Mouse (Mus musculus) CH12.LX (cell line): ENCODE data around the gene Lpin1. TPM values are rescaled to one million over a fixed set of nuclear protein-coding genes. Genes with fewer than 3 reads are reported as not detected.

Experiments
- DNase-seq: peaks from one replicate; pipeline ENCODE4 v3.0.0-alpha.2; 2013; ENCODE audit errors: extremely low read depth
- H3K27ac ChIP-seq: 2 replicates; pipeline ENCODE4 v1.5.1; 2012; ENCODE audit warnings: low read depth, mild to moderate bottlenecking, control low read depth, moderate library complexity; ENCODE audit not compliant: insufficient read depth
- H3K27me3 ChIP-seq: replicated peaks from 2 replicates; pipeline ENCODE3; 2012; ENCODE audit warnings: inconsistent platforms
- H3K36me3 ChIP-seq, 2 experiments: replicated peaks in 1 of 2; 2 replicates each; pipeline versions ENCODE3 to v1.6.1; 2012; ENCODE audit warnings: inconsistent platforms in 1 of 2, low read length in 1 of 2, mild to moderate bottlenecking in 1 of 2, mixed read lengths in 1 of 2, moderate library complexity in 1 of 2; ENCODE audit not compliant: control insufficient read depth in 1 of 2, insufficient read depth in 1 of 2
- H3K4me1 ChIP-seq, 2 experiments: 2 replicates each; pipeline ENCODE4 v1.6.1; 2012; ENCODE audit warnings: inconsistent platforms in 1 of 2, moderate library complexity in 1 of 2; ENCODE audit not compliant: insufficient read depth in 2 of 2, control insufficient read depth in 1 of 2
- H3K4me2 ChIP-seq: 2 replicates; pipeline ENCODE4 v1.6.1; 2012; ENCODE audit warnings: low read depth, mild to moderate bottlenecking, control low read depth; ENCODE audit not compliant: poor library complexity, insufficient read depth, severe bottlenecking
- H3K4me3 ChIP-seq, 3 experiments: fragments of 150-350 bp in 1 of 3; sonication (generic) in 1 of 3; replicated peaks in 1 of 3; 2 replicates each; pipeline versions ENCODE3 to v1.5.1; 2011 to 2012; ENCODE audit warnings: low read depth in 2 of 3, low read length in 2 of 3, mild to moderate bottlenecking in 2 of 3, moderate library complexity in 2 of 3, control low read depth in 1 of 3, improper control_type of control experiment in 1 of 3, inconsistent platforms in 1 of 3, mixed read lengths in 1 of 3; ENCODE audit not compliant: poor library complexity in 1 of 3
- H3K79me2 ChIP-seq: replicated peaks from 2 replicates; pipeline ENCODE4 v1.6.1; 2012; ENCODE audit warnings: mild to moderate bottlenecking, moderate library complexity; ENCODE audit not compliant: control insufficient read depth, poor library complexity, insufficient read depth, severe bottlenecking; ENCODE audit errors: extremely low read depth
- H3K9ac ChIP-seq: 2 replicates; pipeline ENCODE4 v1.6.1; 2012; ENCODE audit warnings: low read depth, mild to moderate bottlenecking, control low read depth, moderate library complexity; ENCODE audit not compliant: insufficient read depth
- H3K9me3 ChIP-seq: replicated peaks from 2 replicates; pipeline ENCODE3; 2012; ENCODE audit warnings: low read length, inconsistent platforms, mixed read lengths
- BHLHE40 ChIP-seq: IDR thresholded peaks from 2 replicates; pipeline ENCODE4 v1.6.1; 2011; ENCODE audit warnings: mild to moderate bottlenecking, low read depth, low read length, improper control_type of control experiment
- CHD2 ChIP-seq: IDR thresholded peaks from 2 replicates; pipeline ENCODE4 v1.6.1; 2011; ENCODE audit warnings: low read length, improper control_type of control experiment
- E2F4 ChIP-seq: IDR thresholded peaks from 2 replicates; pipeline ENCODE4 v1.6.1; 2011; ENCODE audit warnings: low read depth, low read length, improper control_type of control experiment; ENCODE audit not compliant: insufficient replicate concordance
- ELF1 ChIP-seq: IDR thresholded peaks from 2 replicates; pipeline ENCODE4 v1.6.1; 2014; ENCODE audit warnings: low read depth, mild to moderate bottlenecking, inconsistent platforms, low read length, improper control_type of control experiment
- EP300 ChIP-seq: IDR thresholded peaks from 2 replicates; pipeline ENCODE4 v1.6.1; 2011; ENCODE audit warnings: low read length, improper control_type of control experiment
- IRF4 ChIP-seq: IDR thresholded peaks from 2 replicates; pipeline ENCODE4 v1.6.1; 2014; ENCODE audit warnings: low read depth, mild to moderate bottlenecking, inconsistent platforms, low read length, improper control_type of control experiment
- JUN ChIP-seq: IDR thresholded peaks from 2 replicates; pipeline ENCODE4 v1.6.1; 2011; ENCODE audit warnings: low read depth, mild to moderate bottlenecking, low read length, improper control_type of control experiment, moderate library complexity; ENCODE audit not compliant: insufficient read depth
- JUND ChIP-seq: conservative IDR thresholded peaks from 2 replicates; pipeline ENCODE4 v1.6.1; 2011; ENCODE audit warnings: low read depth, low read length, improper control_type of control experiment
- MAFK ChIP-seq: IDR thresholded peaks from 2 replicates; pipeline ENCODE4 v1.6.1; 2011; ENCODE audit warnings: low read length, improper control_type of control experiment; ENCODE audit not compliant: insufficient replicate concordance
- NELFE ChIP-seq: IDR thresholded peaks from 2 replicates; pipeline ENCODE4 v1.6.1; 2011; ENCODE audit warnings: low read depth, low read length, improper control_type of control experiment
- POLR2A ChIP-seq: IDR thresholded peaks from 2 replicates; pipeline ENCODE4 v1.6.1; 2011; ENCODE audit warnings: low read depth, mild to moderate bottlenecking, improper control_type of control experiment, low read length
- POLR2AphosphoS2 ChIP-seq: IDR thresholded peaks from 2 replicates; pipeline ENCODE4 v1.6.1; 2011; ENCODE audit warnings: low read depth, low read length, improper control_type of control experiment
- RCOR1 ChIP-seq: conservative IDR thresholded peaks from 2 replicates; pipeline ENCODE4 v1.6.1; 2012; ENCODE audit warnings: low read depth, mild to moderate bottlenecking, inconsistent platforms, low read length, improper control_type of control experiment
- SIN3A ChIP-seq: IDR thresholded peaks from 2 replicates; pipeline ENCODE4 v1.6.1; 2012; ENCODE audit warnings: low read length, improper control_type of control experiment, inconsistent platforms
- SMC3 ChIP-seq: IDR thresholded peaks from 2 replicates; pipeline ENCODE4 v1.6.1; 2011; ENCODE audit warnings: low read depth, low read length, improper control_type of control experiment
- USF1 ChIP-seq: IDR thresholded peaks from 2 replicates; pipeline ENCODE4 v1.6.1; 2014; ENCODE audit warnings: low read depth, mild to moderate bottlenecking, inconsistent platforms, low read length, improper control_type of control experiment
- ZKSCAN1 ChIP-seq: IDR thresholded peaks from 2 replicates; pipeline ENCODE4 v1.6.1; 2012; ENCODE audit warnings: low read depth, inconsistent platforms, low read length, improper control_type of control experiment, borderline replicate concordance
- ZNF384 ChIP-seq: IDR thresholded peaks from 2 replicates; pipeline ENCODE4 v1.6.1; 2012; ENCODE audit warnings: low read depth, low read length, improper control_type of control experiment, inconsistent platforms
- dilution Hi-C: fragments of 300-500 bp; cut with MboI; formaldehyde crosslinking; loops from 2 replicates; pipeline ENCODE4 v1.14.3; 2020; ENCODE audit warnings: low sequenced_read_pairs; ENCODE audit not compliant: extremely low pct_unique_long_range_greater_than_20kb, extremely low pct_ligation_motif_present
- in situ Hi-C: fragments of 300-500 bp; cut with MboI; formaldehyde crosslinking; loops from 3 replicates; pipeline ENCODE4 v1.14.3; 2019; ENCODE audit warnings: low sequenced_read_pairs, low pct_ligation_motif_present, low pct_unique_long_range_greater_than_20kb, mixed read lengths
- polyA plus RNA-seq: library from polyadenylated mRNA; unstranded; fragments of >175 nt; gene quantifications from 2 replicates; pipeline ENCODE4 v1.2.1, GENCODE M21; 2012; ENCODE audit warnings: low read depth; ENCODE audit not compliant: insufficient read length
- total RNA-seq, 2 experiments: library from RNA; depleted of rRNA; stranded (reverse); fragments of 300-350 nt in 1 of 2; fragments of >200 nt in 1 of 2; gene quantifications; 2 replicates each; pipeline ENCODE4 v1.2.3; 2012 to 2014

Lpin1 gene
- total and polyA plus RNA-seq, 3 experiments = 6.1 to 7.5 (median 6.7) TPM

DNA sequence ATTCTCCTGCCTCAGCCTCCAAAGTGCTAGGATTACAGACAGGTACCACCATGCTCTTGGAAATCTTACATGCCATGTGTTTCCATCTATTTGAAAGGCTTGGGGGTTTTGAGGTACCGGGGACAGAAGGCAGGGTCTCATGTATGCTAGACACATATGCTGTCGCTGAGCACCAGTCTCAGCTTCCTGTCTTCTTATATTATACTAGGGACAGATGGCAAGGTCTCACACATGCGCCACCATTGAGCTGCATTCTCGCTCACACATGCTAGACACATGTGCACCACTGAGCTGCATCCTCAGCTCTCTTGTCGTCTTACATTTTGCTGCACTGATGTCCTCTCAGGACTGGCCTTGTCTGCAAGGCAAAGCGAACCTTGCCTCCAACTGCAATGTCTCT is 8.7 kb upstream of the Lpin1 start:
- TF ChIP-seq POLR2AphosphoS2 = no peak
- no peak for TF ChIP-seq CHD2
- no peak for TF ChIP-seq JUND
- TF ChIP-seq POLR2A = no peak
- no peak for TF ChIP-seq BHLHE40
- no peak for TF ChIP-seq E2F4
- no peak for TF ChIP-seq USF1
- TF ChIP-seq JUN = no peak
- no peak for TF ChIP-seq SMC3
- TF ChIP-seq RCOR1 = no peak
- no peak for TF ChIP-seq ZKSCAN1
- TF ChIP-seq SIN3A = no peak
- no peak for TF ChIP-seq ZNF384
- no peak for TF ChIP-seq IRF4
- Histone ChIP-seq H3K27ac (no peak overlapping the region), H3K9ac (no peak overlapping the region), H3K9me3 (no peaks in the 10 kb centered on the region), H3K4me3 (no peak overlapping the region), H3K27me3 (no peaks in the 10 kb centered on the region), H3K4me2 (no peak overlapping the region), H3K4me1 (no peaks in the 10 kb centered on the region), H3K36me3 (no peaks in the 10 kb centered on the region), H3K79me2 (no peaks in the 10 kb centered on the region)
- dilution Hi-C loops (no loop called here), in situ Hi-C loops (no loop called here)
- no peak for DNase-seq

DNA sequence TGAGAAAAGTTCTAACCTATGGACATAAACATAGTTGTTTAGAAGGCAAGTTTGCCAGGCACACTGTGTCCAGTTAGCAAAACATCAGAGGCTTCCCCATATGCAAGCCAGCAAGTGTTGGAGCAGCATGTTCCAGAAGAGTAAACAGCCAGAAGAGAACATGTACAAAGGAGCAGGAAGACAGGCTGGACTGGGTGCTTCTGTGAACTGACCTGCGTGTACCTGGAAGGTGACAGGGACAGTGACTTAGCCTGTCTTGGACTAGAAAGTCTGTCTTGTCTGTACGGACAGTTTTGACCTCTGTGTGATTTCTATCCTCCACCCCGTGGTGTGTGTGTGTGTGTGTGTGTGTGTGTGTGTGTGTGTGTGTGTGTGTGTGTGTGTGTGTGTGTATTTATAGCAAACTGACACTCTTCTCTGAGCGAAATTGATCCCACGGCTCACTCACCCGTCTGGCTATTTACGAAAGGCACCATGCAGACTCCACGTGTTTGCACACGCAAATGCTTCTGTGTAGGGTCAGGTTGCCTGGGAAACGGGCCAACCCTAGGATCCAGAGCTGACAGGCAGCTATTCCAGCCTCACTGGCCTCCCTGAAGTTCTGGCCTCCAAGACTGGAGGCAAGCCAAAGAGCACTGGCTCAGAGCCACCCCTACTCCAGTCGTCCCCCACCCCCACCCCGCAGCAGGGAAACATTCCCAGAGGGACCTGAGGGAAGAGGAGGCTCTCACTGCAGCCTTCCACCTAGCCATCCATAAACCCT is 7.9 kb upstream of the Lpin1 start:
- in situ Hi-C loops (no loop called here), dilution Hi-C loops (no loop called here)
- peaks cover under 1% of the 10 kb centered on the region for H3K27me3 ChIP-seq
- H3K4me1 ChIP-seq = 0 out of 4 replicates have a peak, but pooled peaks cover 0 to under 1% of the 10 kb centered on the region in 2 experiments
- no peak overlapping the region for H3K27ac ChIP-seq
- H3K9me3 ChIP-seq = no peaks in the 10 kb centered on the region
- no peak overlapping the region for H3K4me2 ChIP-seq
- H3K79me2 ChIP-seq = no peaks in the 10 kb centered on the region
- no peak overlapping the region for H3K4me3 ChIP-seq
- no peak for DNase-seq
- TF ChIP-seq ZKSCAN1 = no peak
- TF ChIP-seq ELF1 = no peak
- TF ChIP-seq NELFE = no peak
- TF ChIP-seq MAFK = no peak
- no peak for TF ChIP-seq EP300
- TF ChIP-seq POLR2A = no peak
- H3K36me3 ChIP-seq = no peaks in the 10 kb centered on the region
- H3K9ac ChIP-seq = no peak overlapping the region
